Mouse (Mus musculus): ENCODE results near the gene Tecpr2.

Tecpr2 gene

GRCm38 (mm10) chr12:110939385-110939784, 50.3 kb downstream of the Tecpr2 start:
- ATAC-seq (ENCODE audit: insufficient number of reproducible peaks, low FRiP score, low TSS enrichment) = no peak

DNA sequence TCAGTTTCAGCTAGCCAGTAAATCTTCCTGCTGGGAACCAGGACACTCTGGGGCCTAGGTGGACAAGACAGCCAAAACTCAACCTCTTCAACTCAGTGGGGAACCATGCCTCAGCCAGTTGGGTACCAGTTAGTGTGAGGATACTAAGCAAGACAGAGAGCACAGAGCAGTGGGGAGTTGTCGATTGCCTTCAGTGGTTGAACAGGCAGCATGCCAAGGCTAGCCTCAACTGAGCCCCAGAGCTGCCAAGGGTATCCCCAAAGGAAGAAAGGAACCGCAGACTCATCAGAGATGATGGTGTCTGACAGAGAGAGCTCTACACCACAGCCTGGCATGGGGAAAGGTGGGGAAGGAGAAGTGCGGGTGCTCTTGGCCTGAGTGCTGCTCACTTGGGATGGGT, 51.8 kb downstream of the Tecpr2 start:
- no peak for ATAC-seq (ENCODE audit: insufficient number of reproducible peaks, low FRiP score, low TSS enrichment)

GRCm38 (mm10) chr12:110946216-110946615, 57.2 kb downstream of the Tecpr2 start:
- ATAC-seq (ENCODE audit: insufficient number of reproducible peaks, low FRiP score, low TSS enrichment) = no peak

DNA sequence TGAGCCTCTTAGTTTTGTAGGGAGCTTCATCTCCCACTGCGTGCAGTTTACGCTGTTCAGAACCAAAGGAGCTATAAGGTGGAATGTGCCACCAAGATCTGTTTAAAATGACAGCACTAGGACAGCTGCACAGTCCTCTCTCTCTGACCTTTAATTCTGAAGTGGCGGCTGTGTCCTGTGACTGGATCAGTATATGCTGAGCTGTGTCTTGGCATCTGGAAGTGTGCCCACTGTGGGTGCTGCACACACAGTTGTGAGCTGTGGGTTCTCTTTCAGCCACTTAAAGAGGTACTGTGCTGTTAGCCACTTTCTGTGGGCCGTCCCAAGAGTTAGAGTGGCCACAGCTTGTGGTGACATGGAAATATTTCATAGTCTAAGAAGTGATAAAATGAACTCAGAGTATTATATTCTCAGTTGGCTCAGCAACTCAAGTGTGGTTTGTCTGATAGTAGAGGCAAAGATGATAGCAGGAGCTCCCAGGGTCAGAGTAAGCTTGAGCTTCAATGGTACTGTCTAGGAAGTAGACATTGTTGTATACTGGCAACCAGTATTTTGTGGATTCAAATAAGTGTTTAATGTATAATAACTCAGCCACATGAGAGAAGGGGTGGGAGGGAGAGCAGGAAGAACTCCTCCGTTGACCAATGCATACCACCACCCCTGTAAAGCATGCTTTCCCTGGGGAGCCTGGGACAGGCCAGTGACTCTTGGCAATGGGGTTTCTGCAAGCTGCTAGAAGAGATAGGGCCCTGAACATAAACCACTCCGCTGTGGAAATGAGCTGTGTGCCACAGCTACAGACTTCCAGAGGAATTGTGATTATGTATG, 59.2 kb downstream of the Tecpr2 start:
- no peak for ATAC-seq (ENCODE audit: insufficient number of reproducible peaks, low FRiP score, low TSS enrichment)

DNA sequence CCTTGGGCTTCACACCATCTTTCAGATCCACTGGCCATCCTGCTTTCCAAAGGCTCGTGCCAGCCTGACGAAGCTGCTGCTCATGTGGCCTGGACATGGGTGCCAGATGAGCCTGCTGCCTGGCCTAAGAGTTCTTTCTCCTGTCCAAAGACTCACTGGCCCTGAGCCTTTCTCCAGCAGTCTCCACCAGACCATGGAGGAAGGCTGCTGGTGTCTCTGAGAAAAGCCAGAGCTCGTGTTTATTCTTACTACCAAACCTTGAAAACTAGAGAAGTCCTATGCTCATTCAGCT, 59.8 kb downstream of the Tecpr2 start:
- no peak for ATAC-seq (ENCODE audit: insufficient number of reproducible peaks, low FRiP score, low TSS enrichment)

GRCm38 (mm10) chr12:110949410-110949809, 60.3 kb downstream of the Tecpr2 start:
- ATAC-seq (ENCODE audit: insufficient number of reproducible peaks, low FRiP score, low TSS enrichment) = peak; percentile 56; the same call in 1 of the 2 replicates

GRCm38 (mm10) chr12:110950151-110950550, 61.1 kb downstream of the Tecpr2 start:
- ATAC-seq (ENCODE audit: insufficient number of reproducible peaks, low FRiP score, low TSS enrichment) = no peak

- ATAC-seq (ENCODE audit: insufficient number of reproducible peaks, low FRiP score, low TSS enrichment) = no peak
These were observed 62.2 kb downstream of the Tecpr2 start for GRCm38 (mm10) chr12:110951236-110951635.

GRCm38 (mm10) chr12:110952628-110953385, 63.7 kb downstream of the Tecpr2 start:
- peak; percentile 68; the same call in 1 of the 2 replicates for ATAC-seq (ENCODE audit: insufficient number of reproducible peaks, low FRiP score, low TSS enrichment)

DNA sequence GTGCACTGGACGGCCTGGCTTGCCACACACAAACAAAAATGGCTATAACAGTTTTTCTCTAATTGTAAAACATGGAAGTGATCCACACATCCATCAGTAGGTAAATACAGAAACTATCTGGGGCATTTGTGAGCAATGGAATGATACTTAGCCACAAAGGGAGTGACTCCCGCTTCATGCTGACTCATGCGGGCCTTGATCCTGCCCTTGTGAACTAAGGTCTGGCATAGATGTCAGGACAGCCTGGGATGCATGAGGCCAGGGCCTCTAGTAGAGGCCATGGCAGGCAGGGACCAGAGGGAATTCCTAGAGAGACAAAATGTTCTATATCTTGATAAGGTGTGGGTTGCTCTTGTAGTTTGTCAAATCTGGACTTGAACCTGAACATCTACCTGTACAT, 64.4 kb downstream of the Tecpr2 start:
- no peak for ATAC-seq (ENCODE audit: insufficient number of reproducible peaks, low FRiP score, low TSS enrichment)

DNA sequence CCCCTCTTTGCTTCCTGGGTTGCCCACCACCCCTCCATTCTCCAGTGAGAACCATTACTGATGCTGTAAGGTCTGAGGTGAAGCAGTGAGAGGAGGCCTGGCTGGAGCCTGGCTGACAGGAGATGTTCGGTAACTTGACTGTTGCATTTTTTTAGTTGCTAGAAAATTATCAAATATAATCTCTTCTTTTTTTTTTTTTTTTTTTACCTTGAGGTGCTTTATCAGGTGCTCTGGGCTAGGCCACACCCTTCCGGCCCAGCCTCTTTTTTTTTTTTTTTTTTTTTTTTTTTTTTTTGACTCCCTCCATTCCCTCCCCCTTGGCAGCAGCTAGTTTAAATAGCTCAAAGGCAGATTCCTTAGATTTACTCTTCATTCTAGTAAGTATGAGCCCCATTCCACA, 64.8 kb downstream of the Tecpr2 start:
- ATAC-seq (ENCODE audit: insufficient number of reproducible peaks, low FRiP score, low TSS enrichment) = no peak

DNA sequence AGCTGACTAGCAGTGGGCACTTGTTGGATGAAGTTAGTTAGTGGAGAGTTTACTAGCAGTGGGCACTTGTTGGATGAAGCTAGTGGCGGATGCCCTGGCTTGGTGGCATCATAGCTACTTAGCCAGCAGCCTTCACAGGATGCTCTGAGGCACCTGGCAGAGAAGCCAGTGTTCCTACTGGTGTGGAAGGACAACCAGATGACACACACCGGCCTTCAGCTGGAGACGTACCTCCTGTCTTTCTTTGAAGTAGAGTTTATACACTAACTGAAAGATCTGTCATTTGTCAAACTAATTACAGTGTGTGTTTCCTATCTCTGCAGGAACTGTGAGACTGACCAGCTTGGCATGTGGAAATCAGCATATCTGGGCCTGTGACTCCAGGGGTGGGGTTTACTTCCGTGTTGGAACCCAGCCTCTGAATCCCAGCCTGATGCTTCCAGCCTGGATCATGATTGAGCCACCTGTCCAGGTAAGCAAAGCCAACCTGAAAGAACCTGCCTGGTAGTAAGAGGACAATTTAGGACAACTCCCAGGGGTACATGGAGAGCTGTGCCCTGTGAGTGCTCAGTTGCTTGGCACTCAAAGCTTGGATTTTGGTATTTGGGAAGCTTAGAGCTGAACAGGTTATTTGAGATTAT, 65.4 kb downstream of the Tecpr2 start:
- peak; percentile 74; the same call in 1 of the 2 replicates for ATAC-seq (ENCODE audit: insufficient number of reproducible peaks, low FRiP score, low TSS enrichment)

GRCm38 (mm10) chr12:110961973-110962372, 72.9 kb downstream of the Tecpr2 start:
- no peak for ATAC-seq (ENCODE audit: insufficient number of reproducible peaks, low FRiP score, low TSS enrichment)

GRCm38 (mm10) chr12:110965500-110965899, 76.4 kb downstream of the Tecpr2 start:
- no peak for ATAC-seq (ENCODE audit: insufficient number of reproducible peaks, low FRiP score, low TSS enrichment)

DNA sequence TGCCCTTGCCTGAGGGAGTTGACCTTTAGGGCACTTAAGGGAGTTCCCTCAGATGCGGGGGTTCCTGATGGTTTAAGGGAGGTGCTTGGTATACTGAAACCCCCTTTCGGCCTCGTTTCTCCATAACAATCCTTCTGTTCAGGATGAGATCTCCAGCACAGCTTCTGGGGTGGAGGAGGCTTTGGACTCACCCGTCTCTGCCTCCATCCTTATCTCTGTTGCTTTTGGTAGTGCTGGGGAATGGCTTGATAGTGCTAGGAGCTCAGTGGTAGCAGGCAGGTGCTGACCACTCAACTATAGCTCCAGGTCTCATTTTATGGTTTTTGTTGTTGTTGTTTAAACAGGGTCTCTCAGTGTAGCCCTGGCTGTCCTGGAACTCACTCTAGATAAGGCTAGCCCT, 77.0 kb downstream of the Tecpr2 start:
- ATAC-seq (ENCODE audit: insufficient number of reproducible peaks, low FRiP score, low TSS enrichment) = no peak

DNA sequence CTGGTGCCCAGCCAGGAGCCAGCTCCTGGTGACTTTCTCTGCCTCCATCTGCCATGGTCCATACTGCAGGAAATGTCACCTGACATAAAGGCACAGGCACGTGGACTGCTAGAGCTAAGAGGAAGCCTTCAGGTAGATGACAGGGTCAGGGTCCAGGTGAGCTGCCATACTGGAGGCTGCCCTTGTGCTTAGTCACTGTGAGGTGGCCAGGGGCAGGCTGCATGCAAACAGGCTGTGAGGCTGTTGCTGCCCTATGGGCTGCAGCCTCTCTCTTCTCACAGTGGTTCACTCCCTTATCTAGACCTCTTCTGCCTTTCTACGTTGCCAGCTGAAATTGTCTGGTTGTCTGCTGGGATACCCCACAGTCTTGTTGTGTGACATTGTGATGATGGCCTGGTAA, 78.1 kb downstream of the Tecpr2 start:
- ATAC-seq (ENCODE audit: insufficient number of reproducible peaks, low FRiP score, low TSS enrichment) = no peak

DNA sequence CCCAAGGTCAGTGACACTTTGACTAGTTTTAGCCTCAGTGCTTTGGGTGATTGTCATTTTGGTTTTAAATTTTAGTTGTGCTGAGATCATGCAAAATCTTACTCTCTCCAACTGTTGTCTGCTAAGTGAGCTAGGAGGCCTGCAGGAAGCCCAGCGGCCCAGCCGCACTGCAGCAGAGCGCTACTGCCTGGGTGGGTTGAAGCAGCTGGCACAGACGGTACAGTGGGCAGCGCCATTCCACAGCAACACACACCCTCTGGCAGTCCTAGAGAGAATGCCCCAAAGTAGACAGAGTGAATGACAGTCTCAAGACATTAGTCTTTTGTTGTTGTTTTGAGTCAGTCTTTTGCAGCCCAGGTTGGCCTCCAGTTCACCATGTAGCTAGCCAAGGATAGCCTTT, 81.3 kb downstream of the Tecpr2 start:
- no peak for ATAC-seq (ENCODE audit: insufficient number of reproducible peaks, low FRiP score, low TSS enrichment)

GRCm38 (mm10) chr12:110971972-110972371, 82.9 kb downstream of the Tecpr2 start:
- ATAC-seq (ENCODE audit: insufficient number of reproducible peaks, low FRiP score, low TSS enrichment) = no peak

DNA sequence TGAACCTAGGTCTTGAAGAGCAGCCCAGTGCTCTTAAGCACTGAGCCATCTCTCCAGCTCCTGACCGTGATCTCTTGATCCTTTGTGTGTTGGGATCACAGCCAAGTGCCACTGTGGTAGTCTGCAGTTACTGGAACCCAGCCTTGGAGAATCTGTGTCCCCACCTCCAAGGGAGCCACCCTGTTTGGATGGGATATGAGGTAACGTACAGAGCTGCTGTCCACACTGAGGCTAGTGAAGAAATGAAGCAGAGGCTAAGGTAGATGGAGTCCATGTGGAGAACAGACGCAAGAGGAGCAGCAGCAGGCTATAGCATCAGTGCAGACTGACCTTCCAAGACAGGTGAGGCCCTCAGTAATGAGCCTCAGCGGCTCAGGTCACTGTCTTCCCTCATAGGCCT, 84.8 kb downstream of the Tecpr2 start:
- ATAC-seq (ENCODE audit: insufficient number of reproducible peaks, low FRiP score, low TSS enrichment) = no peak

GRCm38 (mm10) chr12:110974295-110974694, 85.2 kb downstream of the Tecpr2 start:
- ATAC-seq (ENCODE audit: insufficient number of reproducible peaks, low FRiP score, low TSS enrichment) = no peak

- ATAC-seq (ENCODE audit: insufficient number of reproducible peaks, low FRiP score, low TSS enrichment) = no peak
These were observed 85.7 kb downstream of the Tecpr2 start for GRCm38 (mm10) chr12:110974726-110975125.
